Mouse (Mus musculus) kidney, postnatal 0 days (tissue): ENCODE measurements around the gene Man1c1. TPM values are rescaled to one million over a fixed set of nuclear protein-coding genes. Genes with fewer than 3 reads are reported as not detected.

Experiments
- ATAC-seq: fragments of 200-750 bp; cut with Nextera tagmentation; replicated peaks from 2 replicates; pipeline ENCODE4 v1.8.0; 2017; ENCODE audit warnings: low read depth, moderate number of reproducible peaks, moderate TSS enrichment, moderate library complexity; ENCODE audit not compliant: low FRiP score
- DNase-seq: peaks from one replicate; pipeline ENCODE4 v3.0.0-alpha.2; 2016; ENCODE audit warnings: low spot score
- H3K27ac ChIP-seq: fragments of 300-500 bp; sonication (generic); 2 replicates; pipeline ENCODE4 v1.5.1; 2014; ENCODE audit warnings: mild to moderate bottlenecking
- H3K27me3 ChIP-seq: fragments of 300-500 bp; sonication (generic); 2 replicates; pipeline ENCODE4 v1.6.1; 2014; ENCODE audit warnings: low read length, mixed read lengths; ENCODE audit not compliant: insufficient read depth
- H3K36me3 ChIP-seq: fragments of 300-500 bp; sonication (generic); 2 replicates; pipeline ENCODE4 v1.6.1; 2014; ENCODE audit warnings: low read length, mixed read lengths; ENCODE audit not compliant: insufficient read depth
- H3K4me1 ChIP-seq: fragments of 300-500 bp; sonication (generic); replicated peaks from 2 replicates; pipeline ENCODE4 v1.6.1; 2014; ENCODE audit warnings: antibody characterized with exemption, low read length, mixed read lengths; ENCODE audit not compliant: insufficient read depth
- H3K4me2 ChIP-seq: fragments of 300-500 bp; sonication (generic); 2 replicates; pipeline ENCODE4 v1.6.1; 2014; ENCODE audit warnings: mild to moderate bottlenecking, low read length, moderate library complexity, mixed read lengths
- H3K4me3 ChIP-seq: fragments of 300-500 bp; sonication (generic); replicated peaks from 2 replicates; pipeline ENCODE4 v1.5.1; 2014; ENCODE audit warnings: low read depth, low read length
- H3K9ac ChIP-seq: fragments of 300-500 bp; sonication (generic); 2 replicates; pipeline ENCODE4 v1.6.1; 2014; ENCODE audit warnings: low read depth, low read length
- H3K9me3 ChIP-seq: fragments of 300-500 bp; sonication (generic); replicated peaks from 2 replicates; pipeline ENCODE4 v1.6.1; 2016; ENCODE audit warnings: low read length, inconsistent platforms, mixed read lengths
- CTCF ChIP-seq: IDR thresholded peaks from 2 replicates; pipeline ENCODE4 v1.5.1; 2016; ENCODE audit warnings: antibody characterized with exemption, low read depth, mild to moderate bottlenecking, moderate library complexity
- WGBS: fragments of 180-500 bp; shearing (Covaris S2); extraction: QIAGEN DNeasy Blood & Tissue Kit; methylation state at CpG from one replicate; pipeline ENCODE4 v1.1.7; 2014; 5-methylcytosine and 5-hydroxymethylcytosine counted together
- microRNA-seq: library from miRNA; unstranded; fragments of <30 nt; microRNA quantifications from one replicate; pipeline ENCODE4, GENCODE M21; 2016
- polyA plus RNA-seq: library from polyadenylated mRNA; unstranded; fragments of >200 nt; fragmentation: Nextera tagmentation; extraction: Ambion mirVana; gene quantifications from 2 replicates; pipeline ENCODE4 v1.2.1, GENCODE M21; 2015

The Man1c1 gene
- polyA plus RNA-seq, 1 experiment from 2014 or later, result 3.2 TPM

DNA sequence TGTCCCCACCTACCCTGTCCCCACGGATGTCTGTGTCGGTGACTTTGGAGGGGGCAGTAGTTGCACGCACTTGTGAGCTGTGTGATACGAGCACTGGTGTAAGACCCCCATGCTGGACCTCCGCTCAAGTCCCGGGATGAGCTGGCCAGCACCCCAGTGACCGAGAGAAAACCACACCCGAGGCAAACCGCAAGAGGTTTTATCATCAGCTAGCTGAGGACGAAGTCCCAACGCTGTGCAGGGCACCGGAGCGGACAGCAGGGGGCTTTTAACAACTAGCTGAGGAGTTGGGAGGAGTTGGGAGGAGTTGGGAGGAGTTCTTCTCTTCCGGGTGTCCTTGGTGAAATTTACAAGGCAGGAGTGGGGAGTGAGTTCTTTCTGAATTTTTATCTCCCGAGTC lies 191.3 kb downstream of the Man1c1 start:
- H3K36me3 ChIP-seq, result no peaks in the 10 kb centered on the region
- peak; percentile 71 for TF ChIP-seq CTCF
- H3K27ac ChIP-seq, result no peak overlapping the region
- DNase-seq, result peak; percentile 90
- peak; percentile 47; the same call in 1 of the 2 replicates for ATAC-seq
- 10% methylated on average over 14 of the region's 15 CpGs for WGBS
- peak overlapping the region; percentile 8; the same call in 1 of the 2 replicates for H3K4me3 ChIP-seq
- H3K9me3 ChIP-seq, result no peaks in the 10 kb centered on the region
- H3K9ac ChIP-seq, result no peak overlapping the region
- no peaks in the 10 kb centered on the region for H3K27me3 ChIP-seq
- peak overlapping the region; percentile 44 for H3K4me2 ChIP-seq
- H3K4me1 ChIP-seq, result no peaks in the 10 kb centered on the region

- WGBS, result 59% methylated on average over 6 of the region's 6 CpGs
- Histone ChIP-seq H3K9ac (no peak overlapping the region), H3K27me3 (no peaks in the 10 kb centered on the region), H3K4me3 (peak overlapping the region; percentile 40; the same call in 1 of the 2 replicates), H3K27ac (no peak overlapping the region), H3K9me3 (no peaks in the 10 kb centered on the region), H3K36me3 (no peaks in the 10 kb centered on the region), H3K4me1 (no peaks in the 10 kb centered on the region), H3K4me2 (peak overlapping the region; percentile 77)
- no peak for TF ChIP-seq CTCF
- DNase-seq, result no peak
- ATAC-seq, result no peak
These were observed 192.4 kb downstream of the Man1c1 start for GRCm38 (mm10) chr4:134511730-134512129.

Small RNA genes lying within 50 kb of the gene (microRNA-seq; reads per million reads assigned to microRNA genes)
- not detected for gene Mir6403

Other genes with a start within 250 kb of the Man1c1 start
- 926 and 1,019 TPM in 2 replicates for gene Stmn1, start 236.0 kb downstream of the Man1c1 start, polyA plus RNA-seq
- 5.4 and 5.7 TPM in 2 replicates for gene Paqr7, start 207.6 kb downstream of the Man1c1 start, polyA plus RNA-seq
- 5.2 and 7.0 TPM in 2 replicates for gene Aunip, start 193.3 kb downstream of the Man1c1 start, polyA plus RNA-seq
- 137 and 141 TPM in 2 replicates for gene Mtfr1l, start 168.9 kb downstream of the Man1c1 start, polyA plus RNA-seq
- gene Selenon, start 152.1 kb downstream of the Man1c1 start, polyA plus RNA-seq, result 13.9 and 27.9 TPM in 2 replicates
- 21.2 and 21.3 TPM in 2 replicates for gene Ldlrap1, start 63.7 kb upstream of the Man1c1 start, polyA plus RNA-seq
- gene Maco1, start 149.1 kb upstream of the Man1c1 start, polyA plus RNA-seq, result 31.2 and 32.4 TPM in 2 replicates
- gene Rhd, start 160.2 kb upstream of the Man1c1 start, polyA plus RNA-seq, result 0.32 and 0.40 TPM in 2 replicates
- gene Tmem50a, start 210.7 kb upstream of the Man1c1 start, polyA plus RNA-seq, result 169 and 188 TPM in 2 replicates
- 375 and 409 TPM in 2 replicates for gene Rsrp1, start 219.3 kb upstream of the Man1c1 start, polyA plus RNA-seq
- gene Syf2, start 226.6 kb upstream of the Man1c1 start, polyA plus RNA-seq, result 115 and 120 TPM in 2 replicates